Mouse (Mus musculus): ENCODE measurements at regions not wholly inside any gene's neighbourhood (a gene's known extent, or its start where the extent isn't known, plus 50 kb on each side); places are given as distances from the start of the nearest gene placed in this dataset.

GRCm38 (mm10) chr15:59845158-59845739 is 171.2 kb downstream of the 4933412E24Rik start:
- TF ChIP-seq POLR2A (IDR thresholded peaks at IDR 0.05; ENCODE audit: insufficient read length, low read depth) (no peak), MYOD1 (IDR thresholded peaks at IDR 0.05; ENCODE audit: control insufficient read depth in 1 of 3, insufficient read length in 2 of 3, low read depth in 2 of 3) (no peak), USF1 (IDR thresholded peaks at IDR 0.05; ENCODE audit: low read depth) (peak; percentile 41), MAX (IDR thresholded peaks at IDR 0.05; ENCODE audit: low read depth) (no peak), E2F4 (IDR thresholded peaks at IDR 0.05; ENCODE audit: insufficient read depth) (no peak), TCF3 (IDR thresholded peaks at IDR 0.05; ENCODE audit: insufficient read length, low read depth) (no peak), CEBPB (IDR thresholded peaks at IDR 0.05; ENCODE audit: insufficient read depth, poor library complexity, severe bottlenecking) (peak; percentile 62; the same call in 1 of the 2 replicates), POLR2AphosphoS2 (IDR thresholded peaks at IDR 0.05; ENCODE audit: insufficient read length, low read depth) (no peak), MYOG (IDR thresholded peaks at IDR 0.05; ENCODE audit: control insufficient read depth in 1 of 3, insufficient read depth in 1 of 3, insufficient read length in 2 of 3, low read depth in 2 of 3) (no peak), TCF12 (IDR thresholded peaks at IDR 0.05; ENCODE audit: insufficient read depth, poor library complexity, severe bottlenecking) (no peak), REST (IDR thresholded peaks at IDR 0.05; ENCODE audit: insufficient read depth, insufficient read length) (no peak)

All from myocyte (in vitro differentiated cells).